Mouse (Mus musculus): Measurements from ENCODE around the gene Tmem235. TPM values are rescaled to one million over a fixed set of nuclear protein-coding genes. Genes with fewer than 3 reads are reported as not detected.
A peak's percentile ranks its signal among the peaks of the same experiment; 100 is the strongest.

Tmem235 gene
- total and polyA plus RNA-seq, 3 experiments = not detected

- in situ Hi-C loops (cut with MboI; ENCODE audit: low pct_ligation_motif_present, low pct_unique_long_range_greater_than_20kb, low sequenced_read_pairs) (no loop called here), dilution Hi-C loops (cut with MboI; ENCODE audit: extremely low pct_ligation_motif_present, extremely low pct_unique_long_range_greater_than_20kb, low sequenced_read_pairs) (no loop called here)
- no peaks in the 10 kb centered on the region for H3K79me2 ChIP-seq (replicated peaks; ENCODE audit: control insufficient read depth, extremely low read depth, insufficient read depth, poor library complexity, severe bottlenecking)
- DNase-seq (ENCODE audit: extremely low read depth) = no peak
- no peak overlapping the region for H3K4me2 ChIP-seq (ENCODE audit: insufficient read depth, low read depth, poor library complexity, severe bottlenecking)
- H3K27me3 ChIP-seq (replicated peaks) = peaks cover 84% of the 10 kb centered on the region
- H3K9me3 ChIP-seq (replicated peaks; ENCODE audit: low read length) = no peaks in the 10 kb centered on the region
- no peak overlapping the region for H3K4me3 ChIP-seq (replicated peaks in 1 of 3; ENCODE audit: low read depth in 2 of 3, low read length in 2 of 3, poor library complexity in 1 of 3)
- no peak overlapping the region for H3K9ac ChIP-seq (ENCODE audit: insufficient read depth, low read depth)
- H3K4me1 ChIP-seq (ENCODE audit: control insufficient read depth in 1 of 2, insufficient read depth in 2 of 2) = peaks cover 27 to 47% of the 10 kb centered on the region in 2 experiments
- no peak for TF ChIP-seq BHLHE40 (IDR thresholded peaks at IDR 0.05; ENCODE audit: low read depth, low read length)
- TF ChIP-seq IRF4 (IDR thresholded peaks at IDR 0.05; ENCODE audit: low read depth, low read length) = no peak
- no peak for TF ChIP-seq ZKSCAN1 (IDR thresholded peaks at IDR 0.05; ENCODE audit: borderline replicate concordance, low read depth, low read length)
- TF ChIP-seq RAD21 (IDR thresholded peaks at IDR 0.05; ENCODE audit: low read depth, low read length) = no peak
- H3K27ac ChIP-seq (ENCODE audit: insufficient read depth, low read depth) = no peak overlapping the region
- H3K36me3 ChIP-seq (replicated peaks in 1 of 2; ENCODE audit: control insufficient read depth in 1 of 2, insufficient read depth in 1 of 2, low read length in 1 of 2) = no peaks in the 10 kb centered on the region
Observed at GRCm38 (mm10) chr11:117880336-117880976, 19.9 kb downstream of the Tmem235 start.

- dilution Hi-C loops (cut with MboI; ENCODE audit: extremely low pct_ligation_motif_present, extremely low pct_unique_long_range_greater_than_20kb, low sequenced_read_pairs) = no loop called here
- H3K27ac ChIP-seq (ENCODE audit: insufficient read depth, low read depth) = no peak overlapping the region
Observed at GRCm38 (mm10) chr11:117880977-117881358, 20.4 kb downstream of the Tmem235 start.

GRCm38 (mm10) chr11:117881787-117882186, 21.2 kb downstream of the Tmem235 start:
- H3K9ac ChIP-seq (ENCODE audit: insufficient read depth, low read depth) = no peak overlapping the region
- H3K4me3 ChIP-seq (replicated peaks in 1 of 3; ENCODE audit: low read depth in 2 of 3, low read length in 2 of 3, poor library complexity in 1 of 3) = no peak overlapping the region
- no peak for DNase-seq (ENCODE audit: extremely low read depth)
- H3K36me3 ChIP-seq (replicated peaks in 1 of 2; ENCODE audit: control insufficient read depth in 1 of 2, insufficient read depth in 1 of 2, low read length in 1 of 2) = no peaks in the 10 kb centered on the region
- no peaks in the 10 kb centered on the region for H3K9me3 ChIP-seq (replicated peaks; ENCODE audit: low read length)
- TF ChIP-seq POLR2A (IDR thresholded peaks at IDR 0.05; ENCODE audit: low read depth, low read length) (no peak), KAT2A (IDR thresholded peaks at IDR 0.05; ENCODE audit: insufficient replicate concordance, low read length) (no peak), MXI1 (IDR thresholded peaks at IDR 0.05; ENCODE audit: low read depth, low read length) (no peak), ZNF384 (IDR thresholded peaks at IDR 0.05; ENCODE audit: low read depth, low read length) (no peak), NRF1 (IDR thresholded peaks at IDR 0.05; ENCODE audit: low read depth, low read length) (no peak), USF1 (IDR thresholded peaks at IDR 0.05; ENCODE audit: low read depth, low read length) (no peak), IRF4 (IDR thresholded peaks at IDR 0.05; ENCODE audit: low read depth, low read length) (no peak), GABPA (IDR thresholded peaks at IDR 0.05; ENCODE audit: insufficient replicate concordance, low read depth, low read length) (no peak), MAZ (IDR thresholded peaks at IDR 0.05; ENCODE audit: low read depth, low read length) (no peak), JUN (IDR thresholded peaks at IDR 0.05; ENCODE audit: insufficient read depth, low read depth, low read length) (no peak), CHD1 (IDR thresholded peaks at IDR 0.05; ENCODE audit: low read depth, low read length) (no peak)
- H3K79me2 ChIP-seq (replicated peaks; ENCODE audit: control insufficient read depth, extremely low read depth, insufficient read depth, poor library complexity, severe bottlenecking) = no peaks in the 10 kb centered on the region
- no peak overlapping the region for H3K27ac ChIP-seq (ENCODE audit: insufficient read depth, low read depth)
- H3K4me1 ChIP-seq (ENCODE audit: control insufficient read depth in 1 of 2, insufficient read depth in 2 of 2) = peaks cover 27 to 47% of the 10 kb centered on the region in 2 experiments
- H3K4me2 ChIP-seq (ENCODE audit: insufficient read depth, low read depth, poor library complexity, severe bottlenecking) = no peak overlapping the region
- H3K27me3 ChIP-seq (replicated peaks) = peaks cover 86% of the 10 kb centered on the region
- dilution Hi-C loops (cut with MboI; ENCODE audit: extremely low pct_ligation_motif_present, extremely low pct_unique_long_range_greater_than_20kb, low sequenced_read_pairs) = no loop called here
- in situ Hi-C loops (cut with MboI; ENCODE audit: low pct_ligation_motif_present, low pct_unique_long_range_greater_than_20kb, low sequenced_read_pairs) = no loop called here

More at GRCm38 (mm10) chr11:117880977-117881358, 20.4 kb downstream of the Tmem235 start:
- peaks cover 85% of the 10 kb centered on the region for H3K27me3 ChIP-seq (replicated peaks)
- H3K4me3 ChIP-seq (replicated peaks in 1 of 3; ENCODE audit: low read depth in 2 of 3, low read length in 2 of 3, poor library complexity in 1 of 3) = no peak overlapping the region
- in situ Hi-C loops (cut with MboI; ENCODE audit: low pct_ligation_motif_present, low pct_unique_long_range_greater_than_20kb, low sequenced_read_pairs) = no loop called here
- H3K9ac ChIP-seq (ENCODE audit: insufficient read depth, low read depth) = no peak overlapping the region
- peaks cover 27 to 47% of the 10 kb centered on the region in 2 experiments for H3K4me1 ChIP-seq (ENCODE audit: control insufficient read depth in 1 of 2, insufficient read depth in 2 of 2)
- TF ChIP-seq USF2 (conservative IDR thresholded peaks at IDR 0.05; ENCODE audit: low read depth, low read length) = peak; percentile 80
- peak; percentile 59 for TF ChIP-seq USF1 (IDR thresholded peaks at IDR 0.05; ENCODE audit: low read depth, low read length)
- peak; percentile 64 for TF ChIP-seq BHLHE40 (IDR thresholded peaks at IDR 0.05; ENCODE audit: low read depth, low read length)
- TF ChIP-seq ETS1 (conservative IDR thresholded peaks at IDR 0.05; ENCODE audit: low read depth, low read length) = no peak
- no peaks in the 10 kb centered on the region for H3K79me2 ChIP-seq (replicated peaks; ENCODE audit: control insufficient read depth, extremely low read depth, insufficient read depth, poor library complexity, severe bottlenecking)
- no peak for DNase-seq (ENCODE audit: extremely low read depth)
- H3K9me3 ChIP-seq (replicated peaks; ENCODE audit: low read length) = no peaks in the 10 kb centered on the region
- no peaks in the 10 kb centered on the region for H3K36me3 ChIP-seq (replicated peaks in 1 of 2; ENCODE audit: control insufficient read depth in 1 of 2, insufficient read depth in 1 of 2, low read length in 1 of 2)
- H3K4me2 ChIP-seq (ENCODE audit: insufficient read depth, low read depth, poor library complexity, severe bottlenecking) = no peak overlapping the region

Measured in CH12.LX (cell line).